Mouse (Mus musculus) small intestine, adult 2 months (tissue): ENCODE measurements around the gene Actn4.

ENCODE experiments used
- CTCF ChIP-seq: fragments of 200-500 bp; IDR thresholded peaks from 2 replicates; pipeline ENCODE4 v1.5.1; 2012; ENCODE audit warnings: low read depth, mild to moderate bottlenecking, control low read depth, inconsistent platforms, low read length, moderate library complexity, mixed read lengths; ENCODE audit not compliant: insufficient replicate concordance, insufficient read length; ENCODE audit errors: extremely low read depth
- POLR2A ChIP-seq: fragments of 200-500 bp; IDR thresholded peaks from 2 replicates; pipeline ENCODE4 v1.6.1; 2012; ENCODE audit warnings: low read depth, mild to moderate bottlenecking, control low read depth, inconsistent platforms, low read length, moderate library complexity

GRCm38 (mm10) chr7:28959505-28960045, 2.6 kb downstream of the Actn4 start:
- no peak for TF ChIP-seq CTCF
- peak; percentile 30; the same call in 1 of the 2 replicates for TF ChIP-seq POLR2A
